Mouse (Mus musculus) forebrain, embryonic 11.5 days (tissue): ENCODE data around the gene Mcf2. TPM values are rescaled to one million over a fixed set of nuclear protein-coding genes. Genes with fewer than 3 reads are reported as not detected.

ENCODE experiments used
- ATAC-seq: fragments of 200-750 bp; cut with Nextera tagmentation; replicated peaks from 2 replicates; pipeline ENCODE4 v1.8.0; 2017; ENCODE audit warnings: moderate TSS enrichment; ENCODE audit not compliant: low FRiP score
- DNase-seq: peaks from one replicate; pipeline ENCODE4 v3.0.0-alpha.2; 2017; ENCODE audit warnings: low spot score
- H3K27ac ChIP-seq: fragments of 300-500 bp; sonication (generic); 2 replicates; pipeline ENCODE4 v1.5.1; 2014; ENCODE audit warnings: low read depth, low read length
- H3K27me3 ChIP-seq: fragments of 300-500 bp; sonication (generic); 2 replicates; pipeline ENCODE4 v1.6.1; 2014; ENCODE audit warnings: mild to moderate bottlenecking, low read length, mixed read lengths; ENCODE audit not compliant: control insufficient read depth, insufficient read depth
- H3K36me3 ChIP-seq: fragments of 300-500 bp; sonication (generic); 2 replicates; pipeline ENCODE4 v1.6.1; 2014; ENCODE audit warnings: mild to moderate bottlenecking, low read length, moderate library complexity, mixed read lengths; ENCODE audit not compliant: control insufficient read depth, insufficient read depth
- H3K4me1 ChIP-seq: fragments of 300-500 bp; sonication (generic); replicated peaks from 2 replicates; pipeline ENCODE4 v1.6.1; 2014; ENCODE audit warnings: low read length, mixed read lengths; ENCODE audit not compliant: control insufficient read depth, insufficient read depth
- H3K4me2 ChIP-seq: fragments of 300-500 bp; sonication (generic); 2 replicates; pipeline ENCODE4 v1.6.1; 2014; ENCODE audit warnings: low read depth, mild to moderate bottlenecking, low read length, moderate library complexity, mixed read lengths; ENCODE audit not compliant: severe bottlenecking
- H3K4me3 ChIP-seq: fragments of 300-500 bp; sonication (generic); 2 replicates; pipeline ENCODE4 v1.5.1; 2014; ENCODE audit warnings: low read depth, low read length
- H3K9ac ChIP-seq: fragments of 300-500 bp; sonication (generic); 2 replicates; pipeline ENCODE4 v1.6.1; 2014; ENCODE audit warnings: low read length
- H3K9me3 ChIP-seq: fragments of 300-500 bp; sonication (generic); 2 replicates; pipeline ENCODE4 v1.6.1; 2016; ENCODE audit warnings: low read length, mixed read lengths; ENCODE audit not compliant: control insufficient read depth
- WGBS: fragments of 180-500 bp; shearing (Covaris S2); extraction: QIAGEN DNeasy Blood & Tissue Kit; methylation state at CpG from one replicate; pipeline ENCODE4 v1.1.7; 2014; 5-methylcytosine and 5-hydroxymethylcytosine counted together
- polyA plus RNA-seq: library from polyadenylated mRNA; unstranded; fragments of >200 nt; fragmentation: Nextera tagmentation; extraction: Ambion mirVana; gene quantifications from 2 replicates; pipeline ENCODE4 v1.2.1, GENCODE M21; 2014

Mcf2 gene
- 1.4 and 1.7 TPM in 2 replicates for polyA plus RNA-seq

GRCm38 (mm10) chrX:60178744-60179458, at the start of gene Mcf2:
Mcf2 (minus strand) TSS chrX:60179089.
- peak; percentile 83 for ATAC-seq
- H3K27me3 ChIP-seq = no peaks in the 10 kb centered on the region
- peak within 1 kb of the TSS; percentile 67 for H3K4me2 ChIP-seq
- H3K9ac ChIP-seq = peak within 1 kb of the TSS; percentile 41
- peak within 1 kb of the TSS; percentile 35 for H3K4me3 ChIP-seq
- H3K36me3 ChIP-seq = no peaks in the 10 kb centered on the region
- DNase-seq = peak; percentile 61
- 17% methylated on average over 27 of the region's 28 CpGs for WGBS
- no peaks in the 10 kb centered on the region for H3K9me3 ChIP-seq
- H3K4me1 ChIP-seq = no peaks in the 10 kb centered on the region
- no peak within 1 kb of the TSS for H3K27ac ChIP-seq

- H3K4me1 ChIP-seq = no peaks in the 10 kb centered on the region
- no peak for DNase-seq
- no peak overlapping the region for H3K27ac ChIP-seq
- no peaks in the 10 kb centered on the region for H3K9me3 ChIP-seq
- 55% methylated on average over 1 of the region's 1 CpGs for WGBS
- H3K4me3 ChIP-seq = no peak overlapping the region
- H3K9ac ChIP-seq = no peak overlapping the region
- no peaks in the 10 kb centered on the region for H3K27me3 ChIP-seq
- H3K36me3 ChIP-seq = no peaks in the 10 kb centered on the region
- no peak for ATAC-seq
- H3K4me2 ChIP-seq = no peak overlapping the region
These were observed 8.8 kb upstream of the Mcf2 start for GRCm38 (mm10) chrX:60187726-60188125.

- Histone ChIP-seq H3K9me3 (no peaks in the 10 kb centered on the region), H3K27ac (no peak overlapping the region)
- 40% methylated on average over 3 of the region's 3 CpGs for WGBS
These were observed 3.7 kb upstream of the Mcf2 start for GRCm38 (mm10) chrX:60182611-60183010.

GRCm38 (mm10) chrX:60178025-60178743, 705 bp downstream of the Mcf2 start:
- H3K9ac ChIP-seq = peak overlapping the region; percentile 41
- no peak overlapping the region for H3K27ac ChIP-seq

More at GRCm38 (mm10) chrX:60182611-60183010, 3.7 kb upstream of the Mcf2 start:
- Histone ChIP-seq H3K9ac (no peak overlapping the region), H3K4me3 (no peak overlapping the region), H3K4me1 (no peaks in the 10 kb centered on the region), H3K27me3 (no peaks in the 10 kb centered on the region), H3K36me3 (no peaks in the 10 kb centered on the region), H3K4me2 (no peak overlapping the region)
- DNase-seq = no peak
- no peak for ATAC-seq

GRCm38 (mm10) chrX:60170106-60170505, 8.8 kb downstream of the Mcf2 start:
- Histone ChIP-seq H3K36me3 (no peaks in the 10 kb centered on the region), H3K4me2 (no peak overlapping the region), H3K4me1 (no peaks in the 10 kb centered on the region), H3K9me3 (no peaks in the 10 kb centered on the region), H3K27me3 (no peaks in the 10 kb centered on the region), H3K4me3 (no peak overlapping the region), H3K9ac (no peak overlapping the region), H3K27ac (no peak overlapping the region)
- 88% methylated on average over 5 of the region's 5 CpGs for WGBS
- no peak for ATAC-seq
- no peak for DNase-seq

More at GRCm38 (mm10) chrX:60178025-60178743, 705 bp downstream of the Mcf2 start:
- H3K4me2 ChIP-seq = peak overlapping the region; percentile 67
- no peaks in the 10 kb centered on the region for H3K27me3 ChIP-seq
- DNase-seq (peak; percentile 47), ATAC-seq (peak; percentile 56; the same call in 1 of the 2 replicates)
- H3K4me1 ChIP-seq = no peaks in the 10 kb centered on the region
- H3K9me3 ChIP-seq = no peaks in the 10 kb centered on the region
- H3K4me3 ChIP-seq = peak overlapping the region; percentile 35
- H3K36me3 ChIP-seq = no peaks in the 10 kb centered on the region
- WGBS = 15% methylated on average over 18 of the region's 19 CpGs

GRCm38 (mm10) chrX:60169511-60169910, 9.4 kb downstream of the Mcf2 start:
- H3K36me3 ChIP-seq = no peaks in the 10 kb centered on the region
- H3K4me1 ChIP-seq = no peaks in the 10 kb centered on the region
- no peaks in the 10 kb centered on the region for H3K27me3 ChIP-seq
- 82% methylated on average over 2 of the region's 2 CpGs for WGBS
- no peaks in the 10 kb centered on the region for H3K9me3 ChIP-seq
- no peak overlapping the region for H3K27ac ChIP-seq
- ATAC-seq = no peak
- H3K4me2 ChIP-seq = no peak overlapping the region
- no peak for DNase-seq
- H3K4me3 ChIP-seq = no peak overlapping the region
- H3K9ac ChIP-seq = no peak overlapping the region

- Histone ChIP-seq H3K9ac (no peak overlapping the region), H3K4me3 (no peak overlapping the region), H3K4me1 (no peaks in the 10 kb centered on the region), H3K27ac (no peak overlapping the region), H3K27me3 (no peaks in the 10 kb centered on the region), H3K36me3 (no peaks in the 10 kb centered on the region), H3K9me3 (no peaks in the 10 kb centered on the region), H3K4me2 (no peak overlapping the region)
- ATAC-seq (no peak), DNase-seq (no peak)
- 87% methylated on average over 2 of the region's 2 CpGs for whole genome bisulfite sequencing
These were observed 10.1 kb downstream of the Mcf2 start for GRCm38 (mm10) chrX:60168796-60169195.

GRCm38 (mm10) chrX:60147268-60147974, 31.5 kb downstream of the Mcf2 start:
- peak; percentile 56 for ATAC-seq
- H3K27me3 ChIP-seq = no peaks in the 10 kb centered on the region
- no peaks in the 10 kb centered on the region for H3K9me3 ChIP-seq
- H3K9ac ChIP-seq = no peak overlapping the region
- H3K36me3 ChIP-seq = no peaks in the 10 kb centered on the region
- H3K27ac ChIP-seq = no peak overlapping the region
- peak overlapping the region; percentile 31 for H3K4me2 ChIP-seq
- peak; percentile 43 for DNase-seq
- 12% methylated on average over 13 of the region's 13 CpGs for WGBS
- no peaks in the 10 kb centered on the region for H3K4me1 ChIP-seq
- peak overlapping the region; percentile 18; the same call in 1 of the 2 replicates for H3K4me3 ChIP-seq
